Mouse (Mus musculus): ENCODE results near the gene Srebf2. TPM values are rescaled to one million over a fixed set of nuclear protein-coding genes. Genes with fewer than 3 reads are reported as not detected.

Srebf2 gene
- polyA plus RNA-seq, 1 experiment from 2014 or later, result 134 TPM

DNA sequence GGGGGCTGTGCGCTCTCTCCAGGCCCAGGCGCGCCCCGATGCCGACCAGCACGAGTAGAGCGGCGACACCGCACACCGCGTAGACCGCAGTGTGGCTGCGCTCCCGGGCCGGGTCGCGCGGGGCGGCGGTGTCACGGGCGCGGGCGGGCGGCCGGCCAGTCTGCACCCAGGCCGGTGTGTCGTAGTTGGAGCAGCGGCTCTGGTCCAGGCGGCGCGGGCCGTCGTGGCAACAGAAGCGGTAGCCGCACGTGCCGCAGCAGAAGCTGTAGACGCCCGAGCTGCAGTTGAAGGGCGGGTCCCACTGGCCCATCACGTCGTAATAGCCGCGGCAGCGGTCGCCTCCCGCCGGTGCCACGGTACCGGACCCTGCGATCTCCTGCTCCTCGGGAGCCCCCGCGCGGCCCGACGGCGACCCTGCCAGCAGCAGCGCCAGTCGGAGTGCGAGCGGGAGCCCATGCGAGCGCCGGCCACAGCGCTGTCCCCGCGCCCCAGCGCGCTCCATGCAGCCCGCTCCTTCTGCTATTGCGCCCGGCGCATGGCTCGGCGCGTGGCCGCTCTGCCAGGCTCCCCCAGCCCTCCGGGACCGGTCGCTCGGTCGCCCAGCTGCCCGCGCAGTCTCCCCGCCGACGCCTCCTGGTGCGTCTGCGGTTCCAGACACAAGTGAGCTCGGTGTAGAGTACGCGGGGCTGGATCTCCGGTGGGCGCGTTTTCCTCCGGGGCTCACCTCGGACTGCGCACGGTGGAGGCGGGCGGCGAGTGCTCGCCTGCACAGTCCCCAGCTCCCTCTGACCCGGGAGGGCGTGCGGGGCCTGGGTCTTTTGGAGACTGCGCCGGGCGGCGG, 65.2 kb downstream of the Srebf2 start:
- peak overlapping the region; percentile 52 for H3K4me3 ChIP-seq (ENCODE audit: low read length)
- no peak overlapping the region for H3K27ac ChIP-seq (ENCODE audit: low read length)
- H3K9me3 ChIP-seq (ENCODE audit: low read length), result no peaks in the 10 kb centered on the region
- peaks cover 92% of the 10 kb centered on the region for H3K27me3 ChIP-seq (ENCODE audit: insufficient read depth, low read length)
- WGBS, result under 1% methylated on average over 108 of the region's 112 CpGs
- H3K36me3 ChIP-seq (ENCODE audit: insufficient read depth, low read length), result no peaks in the 10 kb centered on the region
- peaks cover 19% of the 10 kb centered on the region for H3K4me1 ChIP-seq (ENCODE audit: insufficient read depth, low read length)
- H3K9ac ChIP-seq (replicated peaks; ENCODE audit: low read length), result peak overlapping the region; percentile 61
- peak overlapping the region; percentile 78 for H3K4me2 ChIP-seq (replicated peaks; ENCODE audit: low read depth, low read length)
- peak; percentile 32; the same call in 1 of the 2 replicates for ATAC-seq (ENCODE audit: low FRiP score, low TSS enrichment)

DNA sequence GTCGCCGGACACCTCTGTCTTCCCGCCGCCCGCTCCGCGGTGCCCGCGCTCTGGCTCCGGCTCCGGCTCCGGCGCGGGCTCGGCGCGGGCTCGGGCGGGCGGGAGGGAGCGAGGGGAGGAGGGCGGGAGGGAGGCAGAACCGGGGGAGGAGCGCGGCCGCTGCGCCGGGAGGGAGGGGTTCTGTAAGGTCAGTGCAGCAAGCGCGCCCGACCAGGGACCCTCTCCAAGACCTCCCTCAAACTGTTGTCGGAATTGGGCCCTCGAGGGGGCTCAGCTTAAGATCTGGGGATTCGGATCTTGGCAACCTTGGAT, 65.7 kb downstream of the Srebf2 start, which contains the start of gene Shisa8:
Gene Shisa8 (minus strand): TSS at position 64 of the 312 bp plus-strand sequence.
- Histone ChIP-seq H3K4me3 (ENCODE audit: low read length) (peak within 1 kb of the TSS; percentile 52), H3K4me1 (ENCODE audit: insufficient read depth, low read length) (peaks cover 16% of the 10 kb centered on the region), H3K27ac (ENCODE audit: low read length) (no peak within 1 kb of the TSS), H3K27me3 (ENCODE audit: insufficient read depth, low read length) (peaks cover 90% of the 10 kb centered on the region), H3K9me3 (ENCODE audit: low read length) (no peaks in the 10 kb centered on the region), H3K4me2 (replicated peaks; ENCODE audit: low read depth, low read length) (peak within 1 kb of the TSS; percentile 78), H3K36me3 (ENCODE audit: insufficient read depth, low read length) (no peaks in the 10 kb centered on the region), H3K9ac (replicated peaks; ENCODE audit: low read length) (peak within 1 kb of the TSS; percentile 61)
- ATAC-seq (ENCODE audit: low FRiP score, low TSS enrichment), result no peak
- WGBS, result under 1% methylated on average over 30 of the region's 34 CpGs

DNA sequence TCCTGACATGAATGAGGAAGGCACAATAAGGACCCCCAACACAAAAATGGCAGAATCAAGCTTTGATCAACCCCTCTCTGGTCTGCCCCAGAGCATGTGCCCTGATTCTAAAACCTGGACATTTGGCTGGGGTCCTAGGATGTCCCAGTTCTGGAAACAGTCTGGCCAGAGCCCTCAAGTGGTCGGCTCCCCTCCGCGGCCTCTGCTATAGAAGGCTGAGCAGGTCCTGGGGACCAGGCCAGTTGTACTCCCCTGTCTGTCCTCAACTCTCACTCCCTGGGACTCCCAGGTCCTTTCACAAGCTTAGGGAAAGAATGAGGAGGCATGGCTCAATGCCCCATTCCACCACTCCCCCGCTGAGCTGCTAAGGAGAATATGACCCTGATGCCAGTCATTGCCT, 66.2 kb downstream of the Srebf2 start:
- Histone ChIP-seq H3K36me3 (ENCODE audit: insufficient read depth, low read length) (no peaks in the 10 kb centered on the region), H3K4me1 (ENCODE audit: insufficient read depth, low read length) (peaks cover 16% of the 10 kb centered on the region), H3K27me3 (ENCODE audit: insufficient read depth, low read length) (peaks cover 85% of the 10 kb centered on the region), H3K9me3 (ENCODE audit: low read length) (no peaks in the 10 kb centered on the region), H3K9ac (replicated peaks; ENCODE audit: low read length) (no peak overlapping the region), H3K4me2 (replicated peaks; ENCODE audit: low read depth, low read length) (0 out of 2 replicates have a peak overlapping the region, but pooled peaks have one; percentile 78), H3K4me3 (ENCODE audit: low read length) (no peak overlapping the region; the same call in 1 of the 2 replicates), H3K27ac (ENCODE audit: low read length) (no peak overlapping the region)
- 16% methylated on average over 4 of the region's 4 CpGs for WGBS
- ATAC-seq (ENCODE audit: low FRiP score, low TSS enrichment), result no peak

DNA sequence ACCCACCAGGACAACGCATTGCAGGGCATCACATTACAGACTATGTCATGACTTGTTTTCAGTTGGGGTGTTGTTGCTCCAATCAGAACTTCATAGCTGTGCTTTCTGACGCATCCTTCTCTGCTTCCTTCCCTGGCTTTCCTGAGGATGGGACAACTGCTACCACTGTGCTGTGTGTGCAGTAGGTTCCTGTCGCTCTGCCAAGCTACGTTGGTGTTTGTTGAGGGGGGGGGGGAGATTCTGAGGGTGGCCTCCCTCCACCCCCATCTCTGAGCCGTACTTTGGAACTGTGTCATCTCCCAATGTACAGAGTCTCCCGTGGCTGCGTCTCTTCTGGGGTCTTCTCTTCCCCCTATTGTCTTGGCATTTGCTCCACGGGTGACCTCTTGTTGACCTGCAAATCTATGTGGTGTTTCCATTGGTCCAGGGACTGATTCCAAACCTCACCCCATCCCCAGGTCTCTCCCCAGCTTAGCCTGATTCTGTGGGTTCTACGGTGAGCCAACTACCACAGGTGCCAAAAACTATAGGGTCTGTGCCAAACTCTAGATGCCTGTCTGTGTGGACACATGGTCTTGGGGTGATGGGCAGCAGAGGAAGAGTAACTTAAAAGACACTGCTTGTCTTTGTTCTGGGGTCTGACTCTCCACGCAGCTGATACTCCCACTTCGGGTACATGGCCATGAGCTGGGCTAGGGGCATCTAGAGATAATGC, 68.5 kb downstream of the Srebf2 start:
- Histone ChIP-seq H3K4me1 (ENCODE audit: insufficient read depth, low read length) (peaks cover 16% of the 10 kb centered on the region), H3K36me3 (ENCODE audit: insufficient read depth, low read length) (no peaks in the 10 kb centered on the region), H3K9me3 (ENCODE audit: low read length) (no peaks in the 10 kb centered on the region), H3K27ac (ENCODE audit: low read length) (no peak overlapping the region), H3K4me2 (replicated peaks; ENCODE audit: low read depth, low read length) (no peak overlapping the region), H3K4me3 (ENCODE audit: low read length) (no peak overlapping the region), H3K9ac (replicated peaks; ENCODE audit: low read length) (no peak overlapping the region), H3K27me3 (ENCODE audit: insufficient read depth, low read length) (peaks cover 65% of the 10 kb centered on the region)
- no peak for ATAC-seq (ENCODE audit: low FRiP score, low TSS enrichment)
- WGBS, result 53% methylated on average over 11 of the region's 11 CpGs

DNA sequence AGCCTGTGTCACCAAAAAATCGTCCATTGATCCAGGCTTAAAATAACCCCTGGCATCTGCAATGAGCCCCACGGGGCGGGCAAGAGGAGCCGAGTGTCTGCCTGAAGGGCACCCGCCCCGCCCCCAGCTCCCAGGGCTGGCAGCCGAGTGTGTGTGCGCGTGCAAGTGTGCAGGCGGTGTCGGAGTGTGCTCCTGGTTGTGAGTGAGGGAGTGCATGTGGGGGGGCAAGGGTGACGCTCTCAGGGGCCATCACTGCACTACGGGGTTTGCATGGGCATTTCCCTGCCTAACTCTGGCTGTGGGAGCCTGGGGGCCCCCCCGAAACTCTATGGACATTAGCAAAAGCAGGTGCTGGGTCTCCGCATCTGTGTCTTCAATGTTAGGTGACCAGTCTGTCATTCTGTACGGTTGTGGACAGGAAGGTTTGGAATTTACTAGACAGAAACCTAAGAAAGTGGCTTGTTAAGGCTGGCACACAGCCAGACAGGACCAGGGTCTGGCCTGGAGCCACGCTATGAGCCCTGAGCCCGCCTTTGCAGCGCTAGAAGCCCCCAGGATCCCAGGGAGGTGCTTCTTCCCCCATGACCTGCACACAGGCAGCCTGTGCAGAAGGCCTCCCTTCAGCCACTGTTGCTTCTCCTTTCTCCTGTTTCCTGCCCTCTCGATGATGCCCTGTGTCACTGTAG, 69.3 kb downstream of the Srebf2 start:
- peaks cover 57% of the 10 kb centered on the region for H3K27me3 ChIP-seq (ENCODE audit: insufficient read depth, low read length)
- 0 out of 2 replicates have a peak overlapping the region, but pooled peaks have one; percentile 16 for H3K9ac ChIP-seq (replicated peaks; ENCODE audit: low read length)
- H3K4me3 ChIP-seq (ENCODE audit: low read length), result no peak overlapping the region
- no peaks in the 10 kb centered on the region for H3K9me3 ChIP-seq (ENCODE audit: low read length)
- no peaks in the 10 kb centered on the region for H3K36me3 ChIP-seq (ENCODE audit: insufficient read depth, low read length)
- no peak overlapping the region for H3K27ac ChIP-seq (ENCODE audit: low read length)
- H3K4me1 ChIP-seq (ENCODE audit: insufficient read depth, low read length), result peaks cover 16% of the 10 kb centered on the region
- no peak for ATAC-seq (ENCODE audit: low FRiP score, low TSS enrichment)
- 50% methylated on average over 20 of the region's 20 CpGs for WGBS
- no peak overlapping the region for H3K4me2 ChIP-seq (replicated peaks; ENCODE audit: low read depth, low read length)

DNA sequence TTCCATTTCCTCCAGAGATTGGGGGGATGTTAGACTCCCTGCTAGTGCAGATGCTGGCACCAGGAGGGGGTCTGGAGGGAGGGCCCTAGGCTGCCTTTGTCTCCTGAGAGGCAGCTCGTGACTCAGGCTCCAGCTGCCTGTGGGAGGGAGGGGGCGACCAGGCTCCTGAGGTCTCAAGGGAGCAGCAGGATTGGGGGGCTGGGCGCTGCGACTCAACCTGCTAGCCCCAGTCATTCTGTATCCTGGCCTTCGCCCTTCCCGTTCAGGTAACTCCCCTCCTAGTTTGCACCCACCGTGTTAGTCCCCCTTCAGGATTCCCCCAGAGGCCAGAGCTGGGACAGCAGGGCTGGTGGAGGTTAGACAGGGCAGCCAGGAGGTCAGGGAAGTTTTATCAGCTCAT, 70.1 kb downstream of the Srebf2 start:
- ATAC-seq (ENCODE audit: low FRiP score, low TSS enrichment), result no peak
- peaks cover 8% of the 10 kb centered on the region; the same call in 1 of the 2 replicates for H3K4me1 ChIP-seq (ENCODE audit: insufficient read depth, low read length)
- H3K4me3 ChIP-seq (ENCODE audit: low read length), result no peak overlapping the region
- no peaks in the 10 kb centered on the region for H3K9me3 ChIP-seq (ENCODE audit: low read length)
- H3K27me3 ChIP-seq (ENCODE audit: insufficient read depth, low read length), result peaks cover 50% of the 10 kb centered on the region
- no peak overlapping the region for H3K27ac ChIP-seq (ENCODE audit: low read length)
- no peak overlapping the region for H3K9ac ChIP-seq (replicated peaks; ENCODE audit: low read length)
- 25% methylated on average over 7 of the region's 7 CpGs for WGBS
- H3K36me3 ChIP-seq (ENCODE audit: insufficient read depth, low read length), result no peaks in the 10 kb centered on the region
- H3K4me2 ChIP-seq (replicated peaks; ENCODE audit: low read depth, low read length), result no peak overlapping the region

DNA sequence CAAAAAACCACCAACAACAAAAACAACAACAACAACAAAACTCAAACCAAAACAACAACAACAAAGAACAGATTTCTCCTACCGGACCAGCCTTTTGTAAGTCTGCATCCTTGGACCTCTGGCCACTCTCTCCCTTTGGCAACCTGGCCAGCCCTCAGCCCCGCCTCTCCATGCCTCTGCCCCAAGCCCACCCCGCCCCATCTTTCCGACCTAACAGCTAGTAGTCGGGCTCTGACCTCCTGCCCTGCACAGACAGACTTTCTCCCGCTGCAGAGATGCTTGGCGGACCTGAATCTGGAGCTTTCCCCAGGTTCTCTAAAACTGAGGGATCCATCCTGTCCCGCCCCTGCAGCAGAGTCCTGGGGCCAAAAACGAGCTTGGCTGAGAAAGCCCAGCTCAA, 71.0 kb downstream of the Srebf2 start:
- Histone ChIP-seq H3K27me3 (ENCODE audit: insufficient read depth, low read length) (peaks cover 42% of the 10 kb centered on the region), H3K4me1 (ENCODE audit: insufficient read depth, low read length) (no peaks in the 10 kb centered on the region), H3K27ac (ENCODE audit: low read length) (no peak overlapping the region), H3K4me2 (replicated peaks; ENCODE audit: low read depth, low read length) (no peak overlapping the region), H3K9ac (replicated peaks; ENCODE audit: low read length) (no peak overlapping the region), H3K36me3 (ENCODE audit: insufficient read depth, low read length) (no peaks in the 10 kb centered on the region), H3K4me3 (ENCODE audit: low read length) (no peak overlapping the region), H3K9me3 (ENCODE audit: low read length) (no peaks in the 10 kb centered on the region)
- ATAC-seq (ENCODE audit: low FRiP score, low TSS enrichment), result no peak
- 41% methylated on average over 9 of the region's 9 CpGs for WGBS

DNA sequence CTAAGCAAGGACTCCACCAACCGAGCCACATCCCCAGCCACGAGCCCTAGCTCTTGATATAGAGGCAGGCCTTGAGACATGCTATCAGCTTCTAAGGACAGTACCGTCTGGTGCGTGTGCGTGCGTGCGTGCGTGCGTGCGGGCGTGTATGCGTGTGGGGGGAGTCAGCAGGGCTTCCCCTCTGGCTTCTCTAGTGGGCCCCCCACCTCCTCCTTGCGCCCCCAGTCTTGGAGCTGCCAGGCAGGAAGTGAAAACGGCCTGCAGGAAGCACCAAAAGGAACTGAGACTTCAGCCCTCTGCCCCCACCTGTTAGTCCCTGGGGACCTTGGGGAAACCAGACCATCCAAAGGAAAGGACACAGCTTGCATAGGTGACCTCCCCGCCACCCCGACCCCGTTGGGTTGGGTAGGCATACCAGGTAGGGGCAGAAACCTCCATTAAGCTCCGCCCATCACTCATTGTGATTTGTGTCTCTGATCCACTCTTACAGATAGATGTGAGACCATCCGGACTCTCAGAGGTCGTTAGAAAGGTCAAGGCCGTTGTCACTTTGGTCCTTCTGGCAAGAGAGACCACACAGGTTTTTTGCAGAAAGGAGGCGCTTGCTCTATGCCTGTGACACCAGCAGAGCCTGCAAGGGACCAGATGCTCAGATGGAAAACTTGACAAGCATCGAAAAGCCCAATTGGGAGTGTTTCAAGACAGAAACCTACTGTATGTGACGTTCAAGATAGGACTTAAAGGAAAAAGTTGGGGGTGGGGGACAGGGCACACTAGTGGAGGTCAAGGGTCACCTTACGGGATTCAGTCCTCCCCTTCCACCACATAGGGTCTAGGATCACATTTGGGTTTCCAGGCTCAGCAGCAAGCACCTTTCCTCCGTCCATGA, 72.0 kb downstream of the Srebf2 start:
- no peak overlapping the region for H3K4me3 ChIP-seq (ENCODE audit: low read length)
- no peaks in the 10 kb centered on the region for H3K36me3 ChIP-seq (ENCODE audit: insufficient read depth, low read length)
- peaks cover 5% of the 10 kb centered on the region for H3K4me1 ChIP-seq (ENCODE audit: insufficient read depth, low read length)
- H3K4me2 ChIP-seq (replicated peaks; ENCODE audit: low read depth, low read length), result no peak overlapping the region
- H3K9me3 ChIP-seq (ENCODE audit: low read length), result no peaks in the 10 kb centered on the region
- WGBS, result 71% methylated on average over 26 of the region's 26 CpGs
- no peak overlapping the region for H3K27ac ChIP-seq (ENCODE audit: low read length)
- no peak for ATAC-seq (ENCODE audit: low FRiP score, low TSS enrichment)
- peaks cover 36% of the 10 kb centered on the region for H3K27me3 ChIP-seq (ENCODE audit: insufficient read depth, low read length)
- H3K9ac ChIP-seq (replicated peaks; ENCODE audit: low read length), result no peak overlapping the region

DNA sequence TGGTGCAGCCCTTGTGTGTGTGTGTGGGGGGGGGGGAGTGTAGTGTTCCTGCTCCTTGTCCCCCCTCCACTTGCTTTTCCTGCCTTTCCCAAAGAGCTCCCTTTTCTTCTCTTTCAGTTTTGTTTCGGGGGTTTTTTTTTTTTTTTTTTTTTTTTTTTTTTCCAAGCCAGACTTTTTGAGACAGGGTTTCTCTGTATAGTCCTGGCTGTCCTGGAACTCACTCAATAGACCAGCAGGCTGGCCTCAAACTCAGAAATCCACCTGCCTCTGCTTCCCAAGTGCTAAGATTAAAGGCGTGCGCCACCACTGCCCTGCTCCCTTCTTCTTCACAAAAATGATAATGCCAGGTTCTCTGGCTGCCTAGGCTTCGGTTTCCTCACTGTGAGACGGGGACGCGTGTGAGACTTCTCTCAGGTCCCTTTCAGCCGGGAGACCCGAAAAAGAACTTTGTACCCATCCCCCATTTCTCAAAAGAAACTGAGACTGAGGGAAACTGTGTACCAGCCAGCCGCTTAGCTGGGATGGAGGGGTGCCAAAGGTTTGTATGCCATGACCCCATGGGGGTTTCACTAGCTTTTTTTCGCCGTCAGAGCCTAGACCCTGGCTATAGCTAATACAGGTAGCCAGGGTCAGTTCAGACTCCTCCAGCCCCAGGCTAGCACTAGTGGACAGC, 73.2 kb downstream of the Srebf2 start:
- peaks cover 11% of the 10 kb centered on the region for H3K4me1 ChIP-seq (ENCODE audit: insufficient read depth, low read length)
- H3K27ac ChIP-seq (ENCODE audit: low read length), result no peak overlapping the region
- peaks cover 29% of the 10 kb centered on the region for H3K27me3 ChIP-seq (ENCODE audit: insufficient read depth, low read length)
- H3K36me3 ChIP-seq (ENCODE audit: insufficient read depth, low read length), result no peaks in the 10 kb centered on the region
- H3K9me3 ChIP-seq (ENCODE audit: low read length), result no peaks in the 10 kb centered on the region
- no peak overlapping the region for H3K9ac ChIP-seq (replicated peaks; ENCODE audit: low read length)
- no peak overlapping the region for H3K4me3 ChIP-seq (ENCODE audit: low read length)
- WGBS, result 80% methylated on average over 11 of the region's 12 CpGs
- H3K4me2 ChIP-seq (replicated peaks; ENCODE audit: low read depth, low read length), result no peak overlapping the region
- ATAC-seq (ENCODE audit: low FRiP score, low TSS enrichment), result no peak

All from kidney, embryonic 16.5 days (tissue).